Mouse (Mus musculus) hindbrain, embryonic 10.5 days (tissue): Measurements from ENCODE around the gene Gtf2ird2. TPM values are rescaled to one million over a fixed set of nuclear protein-coding genes. Genes with fewer than 3 reads are reported as not detected.

Experiments
- DNase-seq: peaks from one replicate; pipeline ENCODE4 v3.0.0-alpha.2; 2017; ENCODE audit warnings: low spot score
- H3K27ac ChIP-seq: fragments of 300-500 bp; sonication (generic); 2 replicates; pipeline ENCODE4 v1.5.1; 2016; ENCODE audit warnings: mild to moderate bottlenecking, moderate library complexity
- H3K27me3 ChIP-seq: fragments of 300-500 bp; sonication (generic); 2 replicates; pipeline ENCODE4 v1.6.1; 2016; ENCODE audit warnings: mild to moderate bottlenecking; ENCODE audit not compliant: poor library complexity, insufficient read depth, severe bottlenecking
- H3K36me3 ChIP-seq: fragments of 300-500 bp; sonication (generic); 2 replicates; pipeline ENCODE4 v1.6.1; 2016; ENCODE audit warnings: mild to moderate bottlenecking, moderate library complexity
- H3K4me1 ChIP-seq: fragments of 300-500 bp; sonication (generic); replicated peaks from 2 replicates; pipeline ENCODE4 v1.6.1; 2016; ENCODE audit warnings: mild to moderate bottlenecking
- H3K4me3 ChIP-seq: fragments of 300-500 bp; sonication (generic); 2 replicates; pipeline ENCODE4 v1.5.1; 2016; ENCODE audit warnings: mild to moderate bottlenecking, moderate library complexity
- H3K9me3 ChIP-seq: fragments of 300-500 bp; sonication (generic); 2 replicates; pipeline ENCODE4 v1.6.1; 2016; ENCODE audit warnings: mild to moderate bottlenecking, moderate library complexity
- WGBS: fragments of 180-500 bp; shearing (Covaris S2); methylation state at CpG from one replicate; pipeline ENCODE4 v1.1.7; 2016; 5-methylcytosine and 5-hydroxymethylcytosine counted together
- polyA plus RNA-seq: library from polyadenylated mRNA; unstranded; fragments of >200 nt; fragmentation: Nextera tagmentation; extraction: Ambion mirVana; gene quantifications from 2 replicates; pipeline ENCODE4 v1.2.1, GENCODE M21; 2016

Gtf2ird2 gene
- polyA plus RNA-seq, 1 experiment from 2014 or later, result 9.3 TPM

DNA sequence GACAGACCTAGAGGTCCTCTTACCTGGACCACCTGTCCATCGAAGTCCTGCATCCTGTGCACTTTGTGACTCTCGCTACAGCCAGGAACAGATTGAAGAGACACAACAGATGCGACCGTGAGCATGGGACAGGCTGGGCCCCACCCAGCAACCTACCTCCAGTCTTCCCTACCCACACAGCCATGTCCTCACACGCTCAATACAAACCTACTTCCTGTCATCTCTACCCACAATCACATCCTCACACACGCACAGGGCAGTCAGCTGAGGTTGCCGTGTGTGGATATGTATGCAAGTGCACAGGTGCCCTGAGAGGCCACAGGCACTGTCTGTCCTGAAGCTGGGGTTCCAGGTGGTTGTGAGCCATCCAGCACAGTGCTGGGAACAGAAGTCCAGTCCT is 17.2 kb upstream of the Gtf2ird2 start:
- no peak overlapping the region for H3K4me3 ChIP-seq
- 94% methylated on average over 7 of the region's 7 CpGs for WGBS
- peaks cover 87% of the 10 kb centered on the region for H3K36me3 ChIP-seq
- H3K27me3 ChIP-seq, result no peaks in the 10 kb centered on the region
- no peaks in the 10 kb centered on the region for H3K9me3 ChIP-seq
- DNase-seq, result no peak
- H3K4me1 ChIP-seq, result no peaks in the 10 kb centered on the region
- H3K27ac ChIP-seq, result no peak overlapping the region

DNA sequence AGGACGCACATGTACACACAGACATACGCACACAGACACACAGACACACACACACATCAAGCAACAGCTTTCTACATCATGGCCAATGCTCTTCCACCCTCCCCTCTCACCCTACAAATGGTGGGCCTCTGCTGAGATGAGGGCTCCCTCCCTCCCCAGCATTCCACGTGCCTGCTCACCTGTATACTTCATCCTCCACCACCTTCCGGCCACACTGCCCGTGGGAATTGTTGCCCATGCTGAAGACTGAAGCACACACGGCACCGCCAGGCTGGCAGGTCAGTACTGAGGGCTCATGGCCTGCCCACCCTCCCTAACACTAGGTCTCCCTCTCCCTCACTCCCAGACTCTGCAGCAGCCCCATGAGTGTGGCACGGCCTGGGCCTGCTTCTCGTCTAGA is 15.8 kb upstream of the Gtf2ird2 start:
- no peak overlapping the region for H3K27ac ChIP-seq
- H3K4me1 ChIP-seq, result no peaks in the 10 kb centered on the region
- no peaks in the 10 kb centered on the region for H3K27me3 ChIP-seq
- WGBS, result 92% methylated on average over 9 of the region's 9 CpGs
- no peaks in the 10 kb centered on the region for H3K9me3 ChIP-seq
- no peak overlapping the region for H3K4me3 ChIP-seq
- no peak for DNase-seq
- peaks cover 85% of the 10 kb centered on the region for H3K36me3 ChIP-seq

DNA sequence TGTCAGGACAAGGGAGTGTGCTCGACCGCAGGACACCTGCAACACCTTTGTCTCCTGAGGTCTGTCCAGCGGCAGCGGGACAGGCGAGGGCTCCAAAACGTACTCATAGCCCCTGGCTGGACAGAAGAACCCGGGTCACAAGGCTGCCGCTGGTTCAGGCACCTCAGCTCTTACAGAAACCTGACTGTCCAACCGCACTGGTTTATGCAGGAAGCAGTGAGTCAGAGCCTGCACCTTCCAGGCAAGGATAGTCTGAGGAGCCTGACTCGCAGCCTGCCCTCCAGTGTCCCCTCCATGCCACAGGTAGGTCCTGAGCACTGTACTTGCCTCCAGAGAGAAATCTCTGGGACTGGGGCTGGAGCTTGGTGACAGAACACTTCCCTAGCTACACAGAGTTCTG is 14.6 kb upstream of the Gtf2ird2 start:
- H3K4me3 ChIP-seq, result no peak overlapping the region
- H3K27ac ChIP-seq, result no peak overlapping the region
- H3K36me3 ChIP-seq, result peaks cover 81% of the 10 kb centered on the region
- WGBS, result 89% methylated on average over 10 of the region's 10 CpGs
- no peak for DNase-seq
- no peaks in the 10 kb centered on the region for H3K27me3 ChIP-seq
- 0 out of 2 replicates have a peak, but pooled peaks cover 3% of the 10 kb centered on the region for H3K4me1 ChIP-seq
- H3K9me3 ChIP-seq, result no peaks in the 10 kb centered on the region

DNA sequence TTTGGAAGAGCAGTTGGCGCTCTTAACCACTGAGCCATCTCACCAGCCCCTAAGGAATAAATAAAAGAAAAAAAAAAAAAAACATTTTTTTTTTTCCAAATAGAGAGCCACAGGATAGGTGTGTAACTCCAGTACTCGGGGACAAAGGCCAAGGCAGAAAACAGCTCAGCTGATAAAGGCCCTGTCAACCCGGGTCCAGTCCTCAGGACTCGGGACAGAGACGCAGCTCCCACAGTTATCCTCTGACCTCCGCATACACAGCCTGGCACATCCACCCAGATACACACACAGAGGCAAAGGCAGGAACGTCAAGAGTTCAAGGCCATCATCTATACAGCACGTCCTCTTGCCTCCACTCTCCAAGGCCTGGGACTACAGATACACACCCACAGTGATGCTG is 13.7 kb upstream of the Gtf2ird2 start:
- Histone ChIP-seq H3K27me3 (no peaks in the 10 kb centered on the region), H3K36me3 (peaks cover 73% of the 10 kb centered on the region), H3K4me3 (no peak overlapping the region), H3K4me1 (peaks cover 10% of the 10 kb centered on the region), H3K27ac (no peak overlapping the region), H3K9me3 (no peaks in the 10 kb centered on the region)
- DNase-seq, result no peak
- 96% methylated on average over 8 of the region's 8 CpGs for WGBS

DNA sequence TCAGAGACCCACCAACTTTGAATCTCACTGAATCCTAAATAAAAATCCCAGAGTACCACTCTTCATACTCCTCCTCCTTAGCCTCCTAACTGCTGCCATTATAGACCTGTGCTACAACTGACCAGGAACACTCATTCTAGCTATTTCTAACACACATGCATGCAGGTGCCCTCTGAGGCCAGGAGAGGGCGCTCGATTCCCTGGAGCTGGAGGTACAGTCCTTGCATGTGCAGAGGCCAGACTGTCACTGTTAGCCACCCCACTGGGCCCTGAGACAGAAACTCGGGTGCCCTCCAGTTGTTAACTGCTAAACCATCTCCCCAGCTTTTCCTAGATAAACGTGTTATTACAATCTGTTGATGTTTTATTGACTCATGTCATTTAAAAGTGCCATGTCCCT is 10.6 kb upstream of the Gtf2ird2 start:
- H3K36me3 ChIP-seq, result peaks cover 48% of the 10 kb centered on the region
- H3K4me1 ChIP-seq, result peaks cover 23% of the 10 kb centered on the region
- H3K27me3 ChIP-seq, result no peaks in the 10 kb centered on the region
- no peak overlapping the region for H3K4me3 ChIP-seq
- H3K27ac ChIP-seq, result no peak overlapping the region
- WGBS, result 38% methylated on average over 4 of the region's 4 CpGs
- DNase-seq, result peak; percentile 20
- H3K9me3 ChIP-seq, result no peaks in the 10 kb centered on the region

DNA sequence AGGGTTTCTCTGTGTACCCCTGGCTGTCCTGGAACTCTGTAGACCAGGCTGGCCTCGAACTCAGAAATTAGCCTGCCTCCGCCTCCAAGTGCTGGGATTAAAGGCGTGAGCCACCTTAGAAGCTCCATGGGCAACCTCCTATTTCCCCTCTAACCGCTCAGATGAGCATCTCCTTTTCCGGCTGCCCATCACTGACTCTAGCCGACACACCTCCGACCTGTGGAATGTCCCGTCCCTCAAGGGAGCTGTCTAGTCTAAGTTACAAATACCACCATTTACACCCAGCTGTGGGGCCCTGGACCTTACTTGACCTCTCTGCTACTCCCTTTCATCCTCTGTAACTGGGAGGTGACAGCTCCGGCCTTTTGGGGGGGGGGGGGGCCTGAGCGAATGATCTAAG is 8.1 kb upstream of the Gtf2ird2 start:
- H3K27ac ChIP-seq, result peak overlapping the region; percentile 92
- DNase-seq, result no peak
- H3K4me1 ChIP-seq, result peaks cover 23% of the 10 kb centered on the region
- H3K4me3 ChIP-seq, result peak overlapping the region; percentile 91
- WGBS, result 11% methylated on average over 10 of the region's 10 CpGs
- H3K27me3 ChIP-seq, result no peaks in the 10 kb centered on the region
- no peaks in the 10 kb centered on the region for H3K9me3 ChIP-seq
- H3K36me3 ChIP-seq, result peaks cover 27% of the 10 kb centered on the region

DNA sequence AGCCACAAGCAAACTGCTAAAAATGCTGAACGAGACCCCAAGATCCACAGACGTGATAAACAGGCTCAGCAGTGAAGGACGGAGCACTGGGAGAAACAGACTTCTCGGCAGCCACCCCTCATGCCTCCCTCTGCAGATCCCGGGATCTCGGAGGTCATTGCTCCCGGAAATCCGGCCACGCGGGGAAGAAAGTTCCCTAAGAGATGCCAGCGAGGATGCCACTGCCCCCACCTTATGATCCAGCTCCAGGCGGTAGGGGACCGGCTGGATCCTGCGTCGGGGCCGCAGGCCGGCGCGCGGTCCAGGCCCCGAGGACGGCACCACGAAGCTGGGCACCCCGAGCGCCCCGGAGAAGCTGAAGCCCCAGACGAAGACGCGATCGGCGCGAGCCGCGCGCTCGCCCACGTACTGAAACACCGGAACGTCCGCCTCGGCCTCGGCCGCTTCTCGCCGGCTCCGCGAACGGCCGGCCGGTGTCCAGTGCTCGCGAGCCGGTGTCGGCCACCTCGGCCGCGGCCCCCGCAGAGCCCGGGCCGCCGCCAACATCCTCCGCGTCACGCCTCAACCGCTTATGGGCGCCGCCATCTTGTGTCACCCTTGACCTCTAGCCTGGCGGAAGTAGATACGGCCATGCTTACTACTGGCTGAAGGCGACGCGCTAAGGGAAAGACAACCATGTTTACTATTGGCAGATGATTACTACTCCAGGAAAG is 7.5 kb upstream of the Gtf2ird2 start, which contains the start of gene Rcc1l:
Gene Rcc1l (minus strand): TSS at position 606 of the 713 bp plus-strand sequence.
- no peaks in the 10 kb centered on the region for H3K9me3 ChIP-seq
- under 1% methylated on average over 72 of the region's 72 CpGs for WGBS
- peak within 1 kb of the TSS; percentile 91 for H3K4me3 ChIP-seq
- H3K27ac ChIP-seq, result peak within 1 kb of the TSS; percentile 92
- H3K36me3 ChIP-seq, result peaks cover 22% of the 10 kb centered on the region
- H3K27me3 ChIP-seq, result no peaks in the 10 kb centered on the region
- peak; percentile 85 for DNase-seq
- H3K4me1 ChIP-seq, result peaks cover 23% of the 10 kb centered on the region

DNA sequence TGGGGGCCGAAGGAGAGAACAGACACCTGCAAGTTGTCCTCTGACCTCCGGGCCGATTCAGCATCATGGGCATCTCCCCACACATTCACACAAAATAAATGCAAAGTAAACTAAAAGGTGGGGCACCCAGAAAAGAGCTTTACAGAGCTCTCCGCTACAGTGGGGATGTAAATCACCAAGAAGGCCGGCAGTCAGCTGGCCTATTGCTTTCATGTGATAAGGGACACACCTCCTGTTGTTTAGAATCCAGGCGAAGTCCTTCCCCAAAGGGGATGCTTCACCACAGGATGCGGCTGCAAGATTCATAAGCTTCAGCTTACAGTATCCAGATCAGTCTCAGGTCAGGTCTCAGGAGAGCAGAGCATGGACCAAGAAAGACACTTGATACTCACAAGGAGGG is 5.3 kb upstream of the Gtf2ird2 start:
- H3K27me3 ChIP-seq, result no peaks in the 10 kb centered on the region
- H3K27ac ChIP-seq, result no peak overlapping the region
- peaks cover 39% of the 10 kb centered on the region for H3K4me1 ChIP-seq
- H3K4me3 ChIP-seq, result no peak overlapping the region
- 78% methylated on average over 7 of the region's 7 CpGs for WGBS
- no peaks in the 10 kb centered on the region for H3K9me3 ChIP-seq
- no peak for DNase-seq
- H3K36me3 ChIP-seq, result peaks cover 6% of the 10 kb centered on the region; the same call in 1 of the 2 replicates

DNA sequence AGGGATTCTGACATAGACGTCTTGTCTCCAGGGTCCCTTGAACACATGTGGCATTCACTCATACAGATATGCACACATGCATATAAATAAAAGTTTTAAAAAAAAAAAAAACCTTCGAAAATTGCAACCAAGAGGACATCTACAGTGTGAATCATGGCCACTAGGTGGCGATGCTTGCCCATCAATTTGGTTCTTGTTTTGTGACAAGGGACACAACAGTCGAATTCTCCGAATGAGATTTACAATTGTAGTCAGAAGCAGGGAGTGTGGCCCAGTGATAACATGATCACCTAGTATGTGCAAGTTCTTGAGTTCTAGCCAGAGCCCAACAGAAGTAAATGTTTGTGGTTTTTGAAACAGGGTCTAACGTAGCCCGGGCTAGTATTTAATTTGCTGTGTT is 3.9 kb upstream of the Gtf2ird2 start:
- H3K27ac ChIP-seq, result no peak overlapping the region
- H3K27me3 ChIP-seq, result no peaks in the 10 kb centered on the region
- H3K4me1 ChIP-seq, result peaks cover 35% of the 10 kb centered on the region
- H3K4me3 ChIP-seq, result no peak overlapping the region
- WGBS, result 29% methylated on average over 7 of the region's 7 CpGs
- no peaks in the 10 kb centered on the region for H3K36me3 ChIP-seq
- H3K9me3 ChIP-seq, result no peaks in the 10 kb centered on the region
- peak; percentile 79 for DNase-seq

DNA sequence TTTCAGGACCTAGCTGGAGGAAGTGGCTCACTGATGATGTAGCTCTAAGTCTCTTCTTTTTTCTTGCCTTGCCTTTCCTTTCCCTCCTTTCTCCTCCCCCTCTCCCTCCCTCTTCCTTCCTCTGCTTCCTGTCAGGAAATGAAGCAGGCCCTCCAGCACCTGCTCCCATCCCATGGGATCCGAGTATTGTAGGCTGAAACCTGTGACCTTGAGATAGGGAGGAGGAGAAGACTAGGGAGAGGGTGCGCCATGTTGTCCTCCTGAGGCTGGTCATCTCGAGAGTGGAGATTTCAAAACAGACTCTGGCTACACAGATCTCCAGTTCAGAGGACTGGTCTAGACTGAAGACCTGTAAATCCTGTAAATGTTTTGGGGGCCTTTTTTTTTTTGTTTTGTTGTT is 1.6 kb upstream of the Gtf2ird2 start:
- Histone ChIP-seq H3K9me3 (no peaks in the 10 kb centered on the region), H3K36me3 (no peaks in the 10 kb centered on the region), H3K27me3 (no peaks in the 10 kb centered on the region), H3K4me3 (no peak overlapping the region), H3K4me1 (peaks cover 19% of the 10 kb centered on the region), H3K27ac (0 out of 2 replicates have a peak overlapping the region, but pooled peaks have one; percentile 1)
- 67% methylated on average over 3 of the region's 3 CpGs for WGBS
- no peak for DNase-seq

DNA sequence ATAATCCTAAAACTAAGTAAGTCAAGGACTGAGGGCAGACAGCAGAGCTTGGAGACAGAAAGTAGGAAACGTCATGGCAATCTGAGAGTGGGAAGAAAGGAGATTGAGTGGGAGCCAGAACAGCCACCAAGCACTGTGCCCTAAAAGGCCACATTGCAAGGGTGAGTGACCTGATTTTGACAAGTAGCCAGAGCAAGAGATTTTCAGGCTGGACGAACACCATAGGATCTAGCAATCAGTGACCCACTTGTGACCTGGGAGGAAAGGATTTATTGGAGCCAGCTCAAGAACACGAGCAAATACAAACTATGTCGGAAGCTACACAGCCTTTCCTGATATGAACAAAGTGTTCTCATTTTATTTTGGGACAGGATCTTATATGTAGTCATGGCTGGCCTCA is 1.1 kb upstream of the Gtf2ird2 start:
- no peaks in the 10 kb centered on the region for H3K27me3 ChIP-seq
- DNase-seq, result no peak
- peak overlapping the region; percentile 78 for H3K4me3 ChIP-seq
- H3K36me3 ChIP-seq, result no peaks in the 10 kb centered on the region
- peak overlapping the region; percentile 99; the same call in 1 of the 2 replicates for H3K27ac ChIP-seq
- H3K9me3 ChIP-seq, result no peaks in the 10 kb centered on the region
- H3K4me1 ChIP-seq, result peaks cover 19% of the 10 kb centered on the region
- 81% methylated on average over 4 of the region's 4 CpGs for WGBS

DNA sequence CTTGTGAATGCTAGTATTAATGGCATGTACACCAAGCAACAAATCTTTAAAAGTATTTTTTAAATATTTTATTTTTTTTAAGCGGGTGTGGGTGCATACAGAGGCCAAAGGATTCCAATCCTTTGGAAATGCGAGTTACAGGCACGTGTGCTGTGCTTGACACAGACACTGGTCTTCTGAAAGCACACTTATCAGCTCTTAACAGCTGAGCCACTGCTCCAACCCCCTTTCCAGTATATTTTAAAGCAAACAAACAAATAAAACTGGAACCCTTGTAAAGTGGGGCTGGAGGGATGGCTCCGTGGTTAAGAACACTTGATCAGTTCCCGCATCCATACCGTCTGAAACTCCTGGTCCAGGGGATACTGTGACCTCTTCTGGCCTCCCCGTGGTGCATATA is 657 bp upstream of the Gtf2ird2 start:
- Histone ChIP-seq H3K4me1 (peaks cover 19% of the 10 kb centered on the region), H3K36me3 (no peaks in the 10 kb centered on the region), H3K4me3 (peak overlapping the region; percentile 78), H3K9me3 (no peaks in the 10 kb centered on the region), H3K27me3 (no peaks in the 10 kb centered on the region), H3K27ac (peak overlapping the region; percentile 99)
- 60% methylated on average over 7 of the region's 7 CpGs for WGBS
- DNase-seq, result peak; percentile 23

DNA sequence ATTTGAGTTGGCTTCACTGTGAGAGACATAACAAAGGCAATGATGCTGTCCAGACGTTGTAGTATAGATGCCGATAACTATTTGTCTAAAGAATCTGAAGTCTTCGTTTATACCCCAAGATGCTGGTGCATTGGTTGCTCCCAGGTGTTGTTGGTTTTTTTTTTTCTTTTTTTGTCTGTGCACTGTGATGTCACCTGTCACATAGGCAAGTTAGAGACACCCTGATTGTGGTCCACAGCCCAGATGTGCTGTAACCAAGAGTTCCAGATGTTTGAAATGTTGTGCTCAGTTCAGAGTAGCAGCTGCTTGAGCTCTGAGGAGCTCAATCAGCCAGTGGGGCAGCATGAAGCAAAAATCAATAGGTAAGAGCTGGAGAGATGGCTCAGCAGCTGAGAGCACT is 2.2 kb downstream of the Gtf2ird2 start:
- Histone ChIP-seq H3K9me3 (no peaks in the 10 kb centered on the region), H3K27me3 (no peaks in the 10 kb centered on the region), H3K27ac (no peak overlapping the region), H3K36me3 (no peaks in the 10 kb centered on the region), H3K4me3 (no peak overlapping the region), H3K4me1 (peaks cover 19% of the 10 kb centered on the region)
- WGBS, result 91% methylated on average over 3 of the region's 3 CpGs
- no peak for DNase-seq
